Mouse (Mus musculus): ENCODE measurements around the gene Nek2. TPM values are rescaled to one million over a fixed set of nuclear protein-coding genes. Genes with fewer than 3 reads are reported as not detected.
A peak's percentile ranks its signal among the peaks of the same experiment; 100 is the strongest.

Gene Nek2
- total RNA-seq, 2 experiments from 2014 or later = 1.2 to 1.6 TPM

DNA sequence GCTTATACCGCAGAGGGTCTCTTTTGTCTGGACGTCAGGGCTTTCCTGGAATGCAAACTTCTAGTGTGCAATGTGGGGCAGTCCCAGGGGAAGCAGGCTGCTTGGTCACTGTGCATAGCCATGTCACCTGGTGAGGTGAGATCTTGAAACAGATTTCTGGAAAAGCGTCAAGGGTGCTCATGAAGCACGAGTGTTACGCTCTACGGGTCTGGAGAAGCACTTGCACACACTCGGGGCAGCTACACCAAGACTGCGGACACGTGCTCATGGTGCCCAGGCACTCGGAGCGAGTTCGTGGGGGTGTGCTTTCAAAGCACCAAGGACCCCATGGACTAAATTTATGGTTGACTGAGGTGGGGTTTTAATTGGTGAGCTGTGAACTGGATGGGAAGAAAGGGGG lies 9.5 kb upstream of the Nek2 start:
- DNase-seq (ENCODE audit: low spot score in 2 of 2) = no peak
- intact Hi-C loops (cut with DNase I) = loop anchor here (10.0 kb wide), 1 partner anchor 497 kb away; the partner anchor contains the start of gene Nenf

DNA sequence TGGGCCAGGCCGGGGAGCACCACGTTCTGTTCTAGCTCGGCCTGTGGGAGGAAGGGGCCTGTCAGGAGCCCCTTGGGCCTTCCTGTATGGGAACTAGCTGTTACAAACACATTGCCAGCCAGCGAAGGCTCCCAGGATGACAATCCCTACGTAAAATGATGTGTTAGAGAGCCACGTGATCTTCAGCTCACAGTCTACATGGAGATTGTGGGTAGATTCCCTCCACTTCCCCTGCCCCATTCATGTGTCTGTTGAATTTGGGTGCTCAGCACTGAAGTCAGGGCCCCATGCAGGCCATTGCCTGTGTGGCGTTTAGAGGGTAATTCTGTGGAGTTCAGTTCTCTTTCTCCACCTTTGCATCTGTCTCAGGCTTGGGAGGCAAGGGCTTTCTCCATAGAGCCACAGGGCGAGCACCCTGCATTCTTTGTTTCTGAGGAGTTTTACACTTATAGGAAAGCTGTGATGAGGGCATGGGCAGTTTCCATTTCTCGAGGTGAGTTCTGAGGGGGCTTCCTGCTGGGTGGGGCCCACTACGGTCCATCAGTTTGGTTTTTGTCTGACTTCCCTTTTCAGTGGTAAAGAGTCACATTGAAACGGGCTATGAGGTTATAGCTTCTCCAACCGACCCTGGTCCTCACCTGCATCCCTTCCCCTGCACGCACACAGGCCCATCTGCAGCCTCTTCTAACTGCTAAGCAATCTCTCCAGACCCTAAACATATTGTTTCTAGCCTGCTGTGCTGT lies 8.1 kb upstream of the Nek2 start:
- intact Hi-C loops (cut with DNase I) = loop anchor here (10.0 kb wide), 1 partner anchor 498 kb away; the partner anchor contains the start of gene Nenf
- DNase-seq (ENCODE audit: low spot score in 2 of 2) = no peak

DNA sequence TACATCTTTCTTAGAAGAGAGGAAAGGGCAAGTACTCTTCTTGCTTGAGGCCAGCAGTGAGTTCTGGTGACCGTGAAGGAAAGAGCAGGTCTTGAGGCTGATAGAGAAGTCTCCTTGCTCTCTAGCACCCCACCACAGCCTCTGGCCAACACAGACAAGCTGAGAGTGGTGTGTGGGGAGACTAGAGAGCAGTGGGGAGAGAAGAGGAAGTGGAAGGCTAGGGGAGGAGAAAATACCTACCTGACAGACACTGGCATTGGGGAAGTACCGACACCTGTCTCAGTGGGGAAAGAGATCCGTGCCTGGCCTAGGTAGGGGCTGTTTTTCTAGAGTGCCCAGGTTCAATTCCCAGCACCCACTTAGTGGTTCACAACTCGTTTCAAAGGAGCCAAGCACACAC lies 7.0 kb upstream of the Nek2 start:
- intact Hi-C loops (cut with DNase I) = loop anchor here (10.0 kb wide), 1 partner anchor 499 kb away; the partner anchor contains the start of gene Nenf
- no peak for DNase-seq (ENCODE audit: low spot score in 2 of 2)

DNA sequence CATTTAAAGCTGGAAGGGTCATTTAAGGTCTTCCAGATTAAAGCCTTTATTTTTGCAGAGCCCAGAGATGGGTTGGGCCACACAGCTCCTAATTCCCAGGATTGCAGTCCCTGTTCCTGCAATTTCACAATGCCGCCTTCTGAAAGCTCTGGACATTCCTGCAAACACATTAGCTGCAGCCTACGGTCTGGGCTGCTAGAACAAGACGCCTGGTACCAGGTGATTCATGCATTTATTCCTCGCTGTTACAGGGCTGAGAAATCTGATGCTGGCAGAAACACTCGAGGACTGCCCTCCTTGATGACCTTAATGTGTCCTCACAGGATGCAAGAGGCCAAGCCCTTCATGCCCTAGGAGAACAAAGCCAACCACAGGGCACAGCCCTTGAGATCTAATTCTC lies 6.3 kb upstream of the Nek2 start:
- intact Hi-C loops (cut with DNase I) = loop anchor here (10.0 kb wide), 1 partner anchor 500 kb away; the partner anchor contains the start of gene Nenf
- DNase-seq (ENCODE audit: low spot score in 2 of 2) = no peak

DNA sequence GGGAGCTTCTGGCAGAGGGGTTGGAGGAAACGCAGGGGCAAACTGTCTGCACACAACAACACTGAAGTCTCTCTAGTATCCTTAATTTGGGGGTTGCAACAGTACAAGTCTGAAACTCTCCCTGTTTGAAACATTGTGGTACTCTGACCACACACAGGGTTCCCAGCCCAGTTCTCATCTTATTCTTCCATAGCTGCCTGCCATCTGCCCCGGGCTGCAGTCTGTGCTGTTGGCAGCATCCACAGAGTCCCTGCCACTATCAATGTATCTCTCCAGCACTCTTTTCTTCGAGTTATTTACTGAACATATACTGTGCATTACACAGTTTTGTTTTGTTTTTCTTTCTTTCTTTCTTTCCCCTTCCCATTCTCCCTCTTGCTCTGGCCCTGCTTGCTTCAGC lies 4.6 kb upstream of the Nek2 start:
- DNase-seq (ENCODE audit: low spot score in 2 of 2) = no peak
- intact Hi-C loops (cut with DNase I) = loop anchor here (2.0 to 10.0 kb wide), 3 partner anchors 100 to 502 kb away; partner anchors contain the start of genes Lpgat1 and Nenf

DNA sequence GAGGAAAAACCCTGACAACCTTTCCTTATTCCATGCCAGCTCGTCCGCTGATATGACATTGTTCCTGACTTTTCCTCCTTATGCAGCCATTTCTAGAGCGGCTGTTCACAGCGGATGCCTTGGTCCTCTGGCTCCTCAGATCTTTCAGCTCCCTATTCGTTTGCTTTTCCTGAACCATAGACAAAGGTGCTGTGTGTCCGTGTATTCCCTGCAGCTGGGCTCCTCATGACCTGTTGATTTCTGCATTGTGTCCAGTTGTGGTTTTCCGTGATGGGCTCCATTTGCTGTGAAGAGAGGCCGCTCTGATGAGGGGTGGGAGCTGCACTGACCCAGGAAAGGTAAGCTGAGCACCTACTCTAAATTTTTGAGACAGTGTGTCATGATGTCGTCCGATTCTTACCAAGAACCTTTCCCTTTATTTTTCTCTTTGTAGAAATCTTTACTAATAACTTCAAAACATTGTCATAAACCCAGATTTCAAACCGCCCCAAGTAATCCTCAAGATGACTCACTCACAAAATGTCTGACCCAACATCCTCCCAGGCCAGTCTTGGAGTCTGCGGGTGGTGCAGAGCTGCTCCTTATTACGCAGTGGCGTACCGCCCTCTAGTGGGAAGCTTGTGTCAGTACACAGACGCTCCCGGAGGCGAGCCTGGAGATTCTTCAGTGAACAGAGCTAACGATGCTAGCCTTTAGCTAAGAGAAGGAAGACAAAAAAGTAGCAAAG lies 3.7 kb upstream of the Nek2 start:
- DNase-seq (ENCODE audit: low spot score in 2 of 2) = peak; percentile 87 to 92
- intact Hi-C loops (cut with DNase I) = loop anchor here (2.0 to 10.0 kb wide), 3 partner anchors 101 to 503 kb away; partner anchors contain the start of genes Lpgat1 and Nenf

DNA sequence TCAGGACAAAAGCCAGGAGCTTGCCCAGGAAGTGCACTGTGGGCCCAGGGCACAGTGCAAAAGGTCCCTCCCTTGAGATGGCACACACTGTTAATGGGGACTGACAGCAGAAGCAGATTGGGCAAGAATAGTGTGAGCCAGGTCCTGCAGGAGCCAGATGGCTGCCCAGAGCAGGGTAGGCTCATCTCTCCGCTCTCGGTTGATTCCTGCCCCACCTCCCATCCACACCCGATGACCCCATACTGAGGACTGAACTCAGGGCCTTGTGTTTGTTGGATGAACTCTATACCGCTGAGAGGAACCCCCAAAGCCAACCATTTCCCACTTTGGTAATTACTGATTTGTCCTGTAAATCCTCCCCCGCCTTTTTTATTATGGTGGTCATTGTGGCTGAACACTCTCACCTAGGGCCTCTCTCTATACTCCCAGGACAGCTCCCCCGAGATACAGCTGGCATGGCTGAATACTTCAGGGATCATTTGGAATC lies 3.1 kb upstream of the Nek2 start:
- no peak for DNase-seq (ENCODE audit: low spot score in 2 of 2)
- intact Hi-C loops (cut with DNase I) = loop anchor here (10.0 kb wide), 1 partner anchor 503 kb away; the partner anchor contains the start of gene Nenf

DNA sequence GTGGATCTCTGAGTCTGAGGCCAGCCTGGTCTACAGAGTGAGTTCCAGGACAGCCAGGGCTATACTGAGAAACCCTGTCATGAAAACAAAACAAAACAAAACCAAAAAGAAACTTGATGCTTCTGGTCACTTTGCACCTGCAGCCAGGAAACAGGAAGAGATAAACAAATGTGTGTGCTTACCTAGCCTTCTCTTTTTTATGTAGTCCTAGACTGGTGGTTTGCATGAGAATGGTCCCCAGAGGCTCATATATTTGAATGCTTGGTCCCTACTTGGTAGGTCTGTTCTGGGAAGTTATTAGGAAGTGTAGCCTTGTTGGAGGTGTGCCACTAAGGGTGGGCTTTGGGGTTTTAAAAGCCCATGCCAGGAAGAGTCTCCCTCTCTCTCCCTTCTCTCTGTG lies 2.2 kb upstream of the Nek2 start:
- intact Hi-C loops (cut with DNase I) = loop anchor here (10.0 kb wide), 1 partner anchor 504 kb away; the partner anchor contains the start of gene Nenf
- no peak for DNase-seq (ENCODE audit: low spot score in 2 of 2)

DNA sequence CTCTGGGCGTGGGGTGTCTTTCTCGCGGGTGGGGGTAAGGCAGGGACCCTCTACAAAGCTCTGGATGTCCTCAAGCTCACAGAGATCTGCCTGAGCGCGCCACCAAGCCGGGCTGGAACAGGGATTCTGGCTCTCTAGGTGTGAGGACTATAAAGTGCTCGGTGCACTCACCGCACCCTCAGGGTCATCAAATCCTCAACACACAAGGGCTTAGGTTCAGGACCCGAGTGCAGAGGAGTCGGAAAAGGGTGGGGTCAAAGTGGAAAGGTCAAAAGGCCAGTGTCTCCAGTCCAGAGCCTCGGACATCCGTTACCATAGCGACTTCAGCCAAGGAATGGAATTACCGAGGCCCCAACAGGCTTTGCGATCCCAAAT lies 306 bp upstream of the Nek2 start:
- intact Hi-C loops (cut with DNase I) = no loop called here
- no peak for DNase-seq (ENCODE audit: low spot score in 2 of 2)

DNA sequence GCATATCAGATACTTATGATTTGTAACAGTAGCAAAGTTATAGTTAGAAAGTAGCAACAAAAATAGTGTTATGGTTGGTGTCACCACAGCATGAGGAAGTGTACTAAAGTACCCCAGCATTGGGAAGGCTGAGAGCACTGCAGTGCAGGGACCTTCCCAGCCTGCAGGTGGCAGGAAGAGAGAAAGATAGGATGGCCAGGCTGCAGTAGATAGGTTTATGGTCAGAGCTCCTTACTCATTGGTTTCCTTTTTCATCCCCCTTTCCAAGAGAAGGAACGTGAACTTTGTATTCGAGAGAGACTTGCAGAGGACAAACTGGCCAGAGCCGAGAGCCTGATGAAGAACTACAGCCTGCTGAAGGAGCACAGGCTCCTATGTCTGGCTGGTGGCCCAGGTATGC lies 7.9 kb downstream of the Nek2 start:
- intact Hi-C loops (cut with DNase I) = no loop called here
- peak in 1 of 2 experiments; percentile 41 for DNase-seq (ENCODE audit: low spot score in 2 of 2)

DNA sequence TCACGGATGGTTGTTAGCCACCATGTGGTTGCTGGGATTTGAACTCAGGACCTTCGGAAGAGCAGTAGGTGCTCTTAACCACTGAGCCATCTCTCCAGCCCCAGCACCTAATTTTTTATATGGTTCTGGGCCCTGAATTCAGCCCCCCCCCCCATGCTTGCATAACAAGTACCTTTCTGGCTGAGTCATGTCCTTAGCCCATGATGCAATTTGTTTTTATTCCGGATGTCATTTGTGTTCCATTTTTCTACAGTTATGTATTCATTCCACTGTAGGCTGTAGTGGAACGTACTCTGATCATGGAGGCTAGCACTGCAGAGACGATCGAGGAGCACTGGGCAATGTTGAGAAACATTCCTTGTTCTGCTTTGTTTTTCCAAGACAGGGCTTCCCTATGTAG lies 12.2 kb downstream of the Nek2 start:
- intact Hi-C loops (cut with DNase I) = no loop called here
- no peak for DNase-seq (ENCODE audit: low spot score in 2 of 2)

DNA sequence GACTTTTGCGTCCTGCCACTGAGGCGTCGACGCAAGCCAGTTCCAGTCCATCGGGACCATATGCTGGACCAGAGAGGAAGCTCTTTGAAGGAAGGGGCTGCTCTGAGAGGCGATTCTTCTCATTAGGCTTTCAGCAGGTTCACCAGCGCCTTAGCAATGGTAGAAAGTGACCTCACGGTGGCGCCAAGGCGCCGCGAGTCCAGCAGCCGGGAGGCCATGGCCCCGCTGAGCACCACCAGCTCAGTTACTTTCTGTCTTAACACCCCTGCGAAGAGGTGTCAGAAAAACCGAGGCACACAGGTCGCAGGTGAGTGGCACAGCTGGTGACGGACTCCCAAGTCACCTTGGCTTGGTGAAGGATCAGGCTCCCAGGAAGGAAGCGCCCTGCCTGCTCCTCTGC lies 13.6 kb downstream of the Nek2 start:
- peak; percentile 61 to 75 for DNase-seq (ENCODE audit: low spot score in 2 of 2)
- intact Hi-C loops (cut with DNase I) = loop anchor here (1.0 to 2.0 kb wide), 3 partner anchors 73 to 258 kb away; partner anchors contain the start of gene Traf5

DNA sequence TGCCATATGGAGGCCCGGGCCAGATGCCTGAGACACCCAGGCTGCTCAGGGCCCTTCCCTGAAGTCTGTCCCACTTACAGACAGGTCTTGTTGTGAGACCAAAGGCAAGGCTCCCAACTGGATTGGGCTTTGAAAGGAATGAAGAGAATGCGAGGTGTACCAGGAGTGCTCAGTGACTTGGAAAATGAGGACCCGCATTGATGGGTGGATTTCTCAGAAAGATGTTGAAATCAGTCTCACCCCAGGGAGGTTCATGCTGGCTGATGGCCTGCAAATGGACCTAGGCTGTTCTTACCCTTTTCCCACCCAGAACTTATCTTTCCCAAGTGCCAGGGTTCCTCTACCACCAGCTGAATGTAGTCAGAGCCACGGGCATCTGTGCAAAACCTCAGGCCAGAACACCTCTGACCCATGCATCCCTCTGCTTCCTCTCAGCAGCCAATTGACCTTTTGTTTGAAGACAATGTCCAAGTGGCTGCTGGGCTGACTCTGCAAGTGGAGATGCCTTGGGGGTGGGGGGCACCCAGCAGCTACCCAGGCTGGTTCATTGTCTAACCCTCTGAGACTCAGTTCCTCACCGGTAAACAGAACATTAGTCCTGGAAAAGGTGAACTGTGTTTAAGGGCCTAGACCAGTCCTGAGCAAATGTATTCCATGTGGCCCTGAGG lies 15.2 kb downstream of the Nek2 start:
- DNase-seq (ENCODE audit: low spot score in 2 of 2) = no peak
- intact Hi-C loops (cut with DNase I) = no loop called here

DNA sequence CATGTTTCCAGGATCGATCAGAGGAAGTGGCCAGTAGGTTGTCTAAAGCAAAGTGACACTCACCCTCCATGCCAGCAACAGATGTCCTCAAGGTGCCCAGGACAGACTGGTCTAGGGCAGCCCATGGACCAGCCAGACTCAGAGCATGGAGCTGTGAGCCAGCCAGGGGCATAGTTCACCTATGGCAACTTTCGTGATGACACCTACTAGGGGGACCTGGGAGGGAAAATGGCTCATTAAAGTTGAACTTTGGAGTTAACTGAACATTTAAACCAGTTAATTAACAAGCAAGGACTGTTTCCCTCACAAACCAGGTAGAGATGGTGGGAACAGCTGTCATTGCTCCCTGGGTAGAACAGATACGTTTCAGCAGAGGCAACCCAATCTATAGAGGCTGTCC lies 16.4 kb downstream of the Nek2 start:
- intact Hi-C loops (cut with DNase I) = no loop called here
- DNase-seq (ENCODE audit: low spot score in 2 of 2) = no peak

DNA sequence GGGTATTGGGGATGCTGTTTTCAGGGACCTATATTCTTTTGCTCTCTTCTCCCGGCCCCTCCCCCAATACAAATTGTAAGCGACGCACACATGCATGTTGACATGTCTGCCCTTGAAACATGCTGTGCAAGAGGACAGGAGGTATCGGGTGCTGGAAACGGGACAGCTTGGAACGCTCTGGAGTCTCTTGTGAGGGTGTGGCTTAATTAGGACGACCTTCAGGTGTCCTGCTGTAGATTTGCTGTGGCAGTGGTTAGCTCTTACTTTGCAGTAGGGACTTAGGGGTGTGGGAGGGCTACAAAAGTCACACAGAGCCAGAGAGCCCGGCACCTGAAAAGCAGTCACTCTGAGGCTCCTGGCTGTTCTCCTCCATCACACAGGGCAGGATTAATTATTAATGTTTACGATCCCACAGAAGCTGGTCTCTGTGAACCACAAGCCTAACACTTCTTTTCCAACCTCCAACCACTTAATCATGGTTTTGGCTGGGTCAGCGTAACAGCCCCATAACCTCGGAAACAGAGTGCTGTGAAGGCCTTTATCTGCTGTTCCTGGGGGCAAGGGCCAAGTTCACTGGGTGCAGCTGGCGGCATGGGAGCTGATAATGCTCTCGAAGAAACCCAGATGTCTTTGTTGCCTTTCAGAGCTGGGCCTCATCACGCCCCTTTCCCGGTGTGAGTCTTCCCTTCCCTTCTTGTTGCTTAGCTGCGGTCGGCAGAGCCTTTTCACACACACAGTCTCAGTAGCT lies 17.9 kb downstream of the Nek2 start:
- DNase-seq (ENCODE audit: low spot score in 2 of 2) = no peak
- intact Hi-C loops (cut with DNase I) = no loop called here

DNA sequence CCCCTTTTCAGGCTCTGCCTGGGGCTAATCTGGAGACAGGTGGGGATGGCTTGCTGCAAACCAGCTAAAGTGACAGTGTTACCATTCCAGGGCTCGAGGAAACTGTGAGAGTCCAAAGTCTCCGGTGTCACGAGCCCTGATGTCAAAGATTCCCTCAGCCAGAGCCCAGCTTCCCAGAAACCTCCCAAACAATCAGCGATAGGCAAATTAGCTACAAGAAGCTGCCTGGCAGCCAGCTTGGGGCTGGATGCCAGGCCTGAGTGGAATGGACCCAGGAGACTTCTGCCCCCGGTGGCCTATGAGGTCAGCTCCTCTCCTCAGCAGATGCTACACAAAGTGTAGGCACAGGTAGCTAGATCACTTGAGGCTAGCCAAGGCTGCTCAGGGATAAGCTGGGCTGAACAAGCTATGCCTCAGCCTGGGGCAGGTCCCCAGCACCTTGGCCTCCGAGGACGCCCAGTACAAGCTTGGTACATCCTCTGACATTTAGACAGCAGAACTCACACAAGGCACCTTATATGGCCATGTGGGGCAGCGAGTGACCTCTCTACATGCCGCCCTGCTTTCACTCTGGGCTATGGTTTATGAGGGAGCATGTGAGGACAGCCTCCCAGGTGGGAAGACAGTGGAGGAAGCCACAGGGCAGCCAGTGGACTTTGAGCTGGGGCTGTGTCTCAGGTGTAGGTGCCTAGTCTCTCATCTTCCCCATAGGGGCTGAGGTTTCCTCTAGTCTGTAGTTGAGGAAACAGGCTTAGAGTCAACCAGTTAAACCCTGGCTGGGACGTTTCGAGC lies 19.7 kb downstream of the Nek2 start:
- no peak for DNase-seq (ENCODE audit: low spot score in 2 of 2)

DNA sequence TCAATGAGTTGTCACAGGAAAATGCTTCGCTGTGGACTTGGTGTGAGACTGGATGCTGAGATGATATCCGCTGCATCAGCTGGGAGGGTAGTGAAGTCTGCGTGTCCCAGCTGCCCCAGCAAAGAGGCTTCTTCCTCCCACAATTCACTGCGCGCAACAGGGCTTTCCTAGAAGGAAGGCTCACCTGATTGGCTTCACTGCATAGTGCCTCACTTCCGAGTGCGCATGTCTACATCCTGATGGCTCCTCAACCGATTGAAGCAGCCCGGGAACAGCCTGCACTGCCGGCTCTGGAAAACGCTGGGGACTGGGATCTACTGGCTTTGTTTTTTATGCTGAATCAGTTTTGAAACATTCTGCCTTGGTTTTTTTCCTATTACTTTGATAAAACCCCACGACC lies 21.0 kb downstream of the Nek2 start:
- intact Hi-C loops (cut with DNase I) = no loop called here
- DNase-seq (ENCODE audit: low spot score in 2 of 2) = no peak

More for the DNA sequence above, 19.7 kb downstream of the Nek2 start:
- intact Hi-C loops (cut with DNase I) = no loop called here

DNA sequence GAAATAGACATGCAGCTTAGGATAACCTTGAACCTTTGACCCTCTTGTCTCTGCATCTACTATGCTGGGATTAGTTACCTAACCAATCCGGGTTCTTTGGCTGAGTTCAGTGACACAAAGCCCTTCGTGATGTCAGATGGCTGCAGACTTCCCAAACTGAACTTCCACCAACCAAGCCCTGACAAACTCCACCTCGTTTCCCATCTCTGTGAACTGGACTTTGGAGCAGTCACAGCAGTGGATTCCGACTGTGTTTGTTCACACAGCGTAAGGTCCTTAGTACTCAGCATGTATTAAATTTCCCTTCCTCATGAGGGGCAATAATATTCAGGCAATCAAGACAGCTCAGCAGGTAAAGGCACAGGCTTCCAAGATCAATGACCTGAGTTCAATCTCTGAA lies 25.4 kb downstream of the Nek2 start:
- intact Hi-C loops (cut with DNase I) = no loop called here
- no peak for DNase-seq (ENCODE audit: low spot score in 2 of 2)

DNA sequence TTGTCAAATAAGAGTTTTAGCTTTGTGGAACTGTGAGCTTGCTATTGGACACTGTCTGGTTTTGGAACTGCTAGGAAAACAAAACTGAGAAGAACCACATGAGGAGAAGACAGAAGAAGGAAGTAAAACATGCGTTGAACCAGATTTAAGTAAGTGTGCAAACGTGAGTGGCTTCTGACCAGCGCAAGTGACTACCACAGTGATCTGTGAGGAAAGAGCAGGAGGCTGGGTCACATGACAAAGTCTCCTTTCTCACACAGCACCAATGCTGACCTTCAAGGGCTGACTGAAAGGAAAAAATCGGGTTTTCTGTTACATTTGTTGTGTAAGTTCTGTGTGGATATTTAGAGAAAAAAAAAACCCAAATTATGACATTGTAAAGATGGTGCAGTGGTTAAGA lies 28.3 kb downstream of the Nek2 start:
- intact Hi-C loops (cut with DNase I) = no loop called here
- DNase-seq (ENCODE audit: low spot score in 2 of 2) = no peak

All from left cerebral cortex, postnatal 25 days (tissue).